Mouse (Mus musculus): ENCODE measurements around the gene Smad5. TPM values are rescaled to one million over a fixed set of nuclear protein-coding genes. Genes with fewer than 3 reads are reported as not detected.

Gene Smad5
- total RNA-seq, 2 experiments from 2014 or later, result 24.4 to 24.5 TPM

GRCm38 (mm10) chr13:56707111-56707510 is 4.3 kb downstream of the Smad5 start:
- no peak for TF ChIP-seq CTCF (IDR thresholded peaks at IDR 0.05)
- intact Hi-C loops (cut with DNase I), result no loop called here
- Histone ChIP-seq H3K4me3 (no peak overlapping the region), H3K27ac (no peak overlapping the region)
- no peak for DNase-seq

- Histone ChIP-seq H3K4me3 (0 out of 2 replicates have a peak overlapping the region, but pooled peaks have one; percentile 13), H3K27ac (no peak overlapping the region; the same call in 1 of the 2 replicates)
- peak; percentile 47 for DNase-seq
- intact Hi-C loops (cut with DNase I), result no loop called here
- TF ChIP-seq CTCF (IDR thresholded peaks at IDR 0.05), result no peak
Observed at GRCm38 (mm10) chr13:56707606-56708005, 4.8 kb downstream of the Smad5 start.

- Histone ChIP-seq H3K27ac (no peak overlapping the region), H3K4me3 (no peak overlapping the region)
- intact Hi-C loops (cut with DNase I), result no loop called here
- DNase-seq, result no peak
- no peak for TF ChIP-seq CTCF (IDR thresholded peaks at IDR 0.05)
Observed at GRCm38 (mm10) chr13:56710620-56711019, 7.8 kb downstream of the Smad5 start.

GRCm38 (mm10) chr13:56712221-56712620 is 9.4 kb downstream of the Smad5 start:
- Histone ChIP-seq H3K27ac (no peak overlapping the region), H3K4me3 (no peak overlapping the region)
- TF ChIP-seq CTCF (IDR thresholded peaks at IDR 0.05), result no peak
- intact Hi-C loops (cut with DNase I), result no loop called here
- DNase-seq, result no peak

GRCm38 (mm10) chr13:56726551-56726950 is 23.7 kb downstream of the Smad5 start:
- no peak for DNase-seq

GRCm38 (mm10) chr13:56729046-56729445 is 26.2 kb downstream of the Smad5 start:
- Histone ChIP-seq H3K4me3 (no peak overlapping the region), H3K27ac (no peak overlapping the region)
- intact Hi-C loops (cut with DNase I), result no loop called here
- no peak for DNase-seq
- TF ChIP-seq CTCF (IDR thresholded peaks at IDR 0.05), result no peak

More at GRCm38 (mm10) chr13:56726551-56726950, 23.7 kb downstream of the Smad5 start:
- Histone ChIP-seq H3K27ac (no peak overlapping the region), H3K4me3 (no peak overlapping the region)
- no peak for TF ChIP-seq CTCF (IDR thresholded peaks at IDR 0.05)
- intact Hi-C loops (cut with DNase I), result no loop called here

GRCm38 (mm10) chr13:56734617-56735016 is 31.8 kb downstream of the Smad5 start:
- no peak overlapping the region for H3K4me3 ChIP-seq
- intact Hi-C loops (cut with DNase I), result loop anchor here (5.0 kb wide), 4 partner anchors 77 to 257 kb away; no protein-coding TSS in a partner anchor
- no peak for DNase-seq
- H3K27ac ChIP-seq, result no peak overlapping the region
- TF ChIP-seq CTCF (IDR thresholded peaks at IDR 0.05), result no peak

GRCm38 (mm10) chr13:56735212-56735875 is 32.5 kb downstream of the Smad5 start:
- peak; percentile 74 for TF ChIP-seq CTCF (IDR thresholded peaks at IDR 0.05)
- intact Hi-C loops (cut with DNase I), result loop anchor here (5.0 kb wide), 3 partner anchors 158 to 258 kb away; no protein-coding TSS in a partner anchor
- Histone ChIP-seq H3K4me3 (no peak overlapping the region), H3K27ac (no peak overlapping the region)
- DNase-seq, result peak; percentile 47

- no peak for DNase-seq
- Histone ChIP-seq H3K27ac (no peak overlapping the region), H3K4me3 (no peak overlapping the region)
- intact Hi-C loops (cut with DNase I), result loop anchor here (5.0 kb wide), 3 partner anchors 162 to 262 kb away; no protein-coding TSS in a partner anchor
- TF ChIP-seq CTCF (IDR thresholded peaks at IDR 0.05), result no peak
Observed at GRCm38 (mm10) chr13:56739556-56739955, 36.7 kb downstream of the Smad5 start.

- Histone ChIP-seq H3K4me3 (no peak overlapping the region), H3K27ac (no peak overlapping the region)
- DNase-seq, result no peak
- TF ChIP-seq CTCF (IDR thresholded peaks at IDR 0.05), result no peak
- intact Hi-C loops (cut with DNase I), result no loop called here
Observed at GRCm38 (mm10) chr13:56740496-56740895, 37.7 kb downstream of the Smad5 start.

- H3K4me3 ChIP-seq, result no peak overlapping the region
- no peak for DNase-seq
- intact Hi-C loops (cut with DNase I), result no loop called here
- no peak overlapping the region for H3K27ac ChIP-seq
- no peak for TF ChIP-seq CTCF (IDR thresholded peaks at IDR 0.05)
Observed at GRCm38 (mm10) chr13:56741691-56742090, 38.9 kb downstream of the Smad5 start.

GRCm38 (mm10) chr13:56742325-56742901 is 39.6 kb downstream of the Smad5 start:
- Histone ChIP-seq H3K27ac (no peak overlapping the region), H3K4me3 (no peak overlapping the region)
- intact Hi-C loops (cut with DNase I), result no loop called here
- DNase-seq, result no peak
- no peak for TF ChIP-seq CTCF (IDR thresholded peaks at IDR 0.05)

- intact Hi-C loops (cut with DNase I), result no loop called here
- DNase-seq, result no peak
- Histone ChIP-seq H3K4me3 (no peak overlapping the region), H3K27ac (no peak overlapping the region)
- TF ChIP-seq CTCF (IDR thresholded peaks at IDR 0.05), result no peak
Observed at GRCm38 (mm10) chr13:56746739-56747532, 44.1 kb downstream of the Smad5 start.

Measured in gastrocnemius, adult 2 months (tissue).